Mouse (Mus musculus) G1E-ER4 (cell line): ENCODE measurements around the gene Slc2a1. TPM values are rescaled to one million over a fixed set of nuclear protein-coding genes. Genes with fewer than 3 reads are reported as not detected.

Experiments
- GATA1 ChIP-seq: IDR thresholded peaks from one replicate; pipeline ENCODE4 v1.8.0; 2012; ENCODE audit warnings: low read length, inconsistent platforms
- polyA plus RNA-seq: library from polyadenylated mRNA; stranded (reverse); fragments of >175 nt; gene quantifications from 2 replicates; pipeline ENCODE4 v1.2.3, GENCODE M21; 2012

Slc2a1 gene
- polyA plus RNA-seq, 1 experiment, result 62.4 TPM

- no peak for TF ChIP-seq GATA1
These were observed 3.9 kb downstream of the Slc2a1 start for GRCm38 (mm10) chr4:119112256-119112885.

GRCm38 (mm10) chr4:119115611-119116070, 7.1 kb downstream of the Slc2a1 start:
- no peak for TF ChIP-seq GATA1

- TF ChIP-seq GATA1, result no peak
These were observed 7.8 kb downstream of the Slc2a1 start for GRCm38 (mm10) chr4:119116336-119116735.

- TF ChIP-seq GATA1, result no peak
These were observed 9.1 kb downstream of the Slc2a1 start for GRCm38 (mm10) chr4:119117571-119117970.

DNA sequence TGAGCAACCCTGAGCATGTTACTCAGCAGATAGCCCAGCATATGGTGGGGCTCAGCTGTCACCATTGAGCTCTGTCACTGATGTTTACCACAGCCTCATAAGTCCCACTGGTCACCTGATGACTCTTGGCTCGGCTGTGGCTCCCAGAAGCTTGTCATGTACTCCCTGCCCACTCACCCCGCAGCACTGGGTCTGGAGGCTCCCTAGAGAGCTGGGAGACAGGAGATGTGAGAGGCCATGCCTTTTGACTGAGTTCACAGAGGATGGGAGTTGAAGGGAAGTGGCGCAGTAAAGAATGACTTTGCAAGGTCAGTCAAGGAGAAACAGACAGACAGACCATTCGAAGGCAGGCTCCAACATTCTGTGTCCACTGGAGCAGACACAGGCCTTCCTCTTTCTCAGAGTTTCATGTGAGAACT, 10.2 kb downstream of the Slc2a1 start:
- TF ChIP-seq GATA1, result no peak

GRCm38 (mm10) chr4:119119354-119119753, 10.8 kb downstream of the Slc2a1 start:
- TF ChIP-seq GATA1, result no peak

GRCm38 (mm10) chr4:119120095-119120494, 11.6 kb downstream of the Slc2a1 start:
- TF ChIP-seq GATA1, result no peak

- no peak for TF ChIP-seq GATA1
These were observed 12.7 kb downstream of the Slc2a1 start for GRCm38 (mm10) chr4:119121249-119121648.

DNA sequence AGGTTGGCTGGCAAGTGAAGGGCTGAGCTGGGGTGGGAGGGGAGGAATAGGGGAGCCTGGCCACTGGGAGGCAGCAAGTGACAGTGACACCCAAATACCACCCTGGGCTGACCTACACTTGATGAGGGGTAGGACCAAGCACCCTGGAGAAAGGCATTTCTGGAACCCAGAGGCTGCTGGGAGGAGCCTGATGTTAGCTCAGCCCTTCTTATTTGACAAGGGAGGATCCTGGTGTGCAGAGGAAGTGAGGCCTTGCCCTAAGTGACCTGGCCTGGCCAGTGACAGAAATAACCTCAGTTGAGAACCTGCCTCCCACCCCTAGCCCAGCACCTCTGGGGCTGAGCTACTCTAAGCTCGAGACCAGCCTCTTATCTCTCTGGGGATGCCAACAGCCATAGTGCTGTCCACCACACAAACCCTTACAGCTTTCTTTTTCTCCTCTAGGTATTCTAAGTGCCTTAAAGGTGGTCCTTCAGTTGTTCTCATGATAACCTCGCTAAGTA, 16.3 kb downstream of the Slc2a1 start:
- no peak for TF ChIP-seq GATA1

DNA sequence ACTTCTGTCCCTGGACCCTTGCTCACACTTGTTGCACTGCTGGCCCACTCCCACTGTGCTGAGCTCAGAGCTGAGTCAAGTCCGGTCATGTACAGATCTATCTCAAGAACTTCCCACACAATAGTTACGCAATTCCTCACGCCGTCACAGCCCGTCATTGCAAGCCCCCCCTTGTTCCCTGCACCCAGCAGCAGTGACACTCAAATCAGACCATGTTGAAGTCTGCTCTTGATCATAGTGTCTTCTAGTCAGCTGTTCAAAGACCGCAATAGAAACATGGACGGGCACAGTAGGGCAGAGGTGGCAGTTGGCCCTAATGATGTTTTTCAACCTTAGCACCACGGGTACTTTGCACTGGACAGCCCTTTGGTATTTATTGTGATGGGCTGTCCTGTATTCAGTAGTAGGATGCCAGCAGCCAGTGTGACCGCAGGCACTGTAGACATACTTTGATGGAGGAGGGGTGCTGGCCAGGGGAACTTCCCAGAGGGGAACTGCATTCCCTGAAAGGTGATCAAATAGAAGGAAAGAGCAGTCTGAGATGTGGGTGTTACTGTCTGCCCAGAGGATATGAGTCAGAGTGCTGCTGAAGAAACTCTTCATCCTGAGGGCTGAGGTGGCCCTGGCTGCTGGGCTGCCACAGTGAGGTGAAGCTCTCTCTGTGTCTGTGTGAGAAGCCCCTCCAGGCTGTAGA, 17.2 kb downstream of the Slc2a1 start:
- no peak for TF ChIP-seq GATA1

DNA sequence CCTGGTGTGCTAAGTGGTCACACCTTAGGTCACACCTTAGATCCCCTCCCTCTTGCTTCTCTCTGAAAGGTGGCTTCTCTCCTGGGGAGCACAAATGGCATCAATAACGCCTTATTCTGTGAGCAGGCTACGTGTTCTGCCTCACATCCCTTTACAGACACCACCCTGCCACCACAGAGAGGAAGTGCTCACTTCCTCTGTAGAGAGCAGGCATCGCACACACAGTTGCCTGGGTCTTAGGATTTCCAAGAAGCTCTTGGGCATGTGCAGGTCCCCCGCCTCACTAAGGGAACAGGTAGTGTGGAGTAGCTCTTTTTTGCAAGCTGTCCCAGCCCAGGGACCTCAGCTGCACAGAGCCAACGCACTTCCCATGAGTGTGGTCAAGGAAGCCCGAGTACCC, 18.7 kb downstream of the Slc2a1 start:
- no peak for TF ChIP-seq GATA1

DNA sequence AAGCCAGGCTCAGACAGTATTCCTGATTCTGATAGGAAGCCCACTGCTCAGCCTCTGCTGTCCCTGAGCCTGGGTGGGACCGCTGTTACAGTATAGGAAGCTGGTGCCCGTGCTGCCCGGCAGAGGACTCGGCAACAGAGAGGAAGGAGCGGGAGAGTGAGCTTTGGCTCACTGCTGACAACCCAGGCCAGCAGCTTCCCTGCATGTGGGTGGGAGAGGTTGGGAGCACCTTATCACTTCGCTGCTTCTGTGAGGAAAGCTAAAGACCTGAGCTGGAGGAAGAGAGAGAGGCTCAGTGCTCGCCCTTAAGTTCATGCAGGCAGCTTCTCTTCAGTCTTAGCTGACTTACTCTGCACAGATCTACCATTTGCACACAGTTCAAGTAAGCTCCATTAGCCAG, 20.0 kb downstream of the Slc2a1 start:
- TF ChIP-seq GATA1, result no peak

DNA sequence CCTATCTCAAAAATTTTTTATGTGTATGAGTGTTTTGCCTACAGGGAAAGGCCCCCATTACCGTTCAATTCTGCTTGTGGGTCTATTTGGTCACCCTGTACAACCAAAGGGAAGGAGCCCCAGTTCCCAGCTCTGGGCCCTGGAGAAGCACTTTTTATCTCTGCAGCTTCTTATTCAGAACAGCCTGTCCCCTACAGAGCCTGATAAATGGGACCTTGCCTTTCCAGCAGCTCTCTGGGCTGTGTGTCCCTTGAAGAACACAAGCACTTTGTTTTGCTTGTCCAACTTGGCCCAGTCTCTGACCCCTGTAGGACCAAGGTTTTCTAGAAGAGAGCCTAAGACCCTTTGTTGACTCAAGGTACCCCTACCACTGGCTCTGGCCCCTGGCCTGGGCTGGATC, 20.6 kb downstream of the Slc2a1 start:
- TF ChIP-seq GATA1, result no peak

DNA sequence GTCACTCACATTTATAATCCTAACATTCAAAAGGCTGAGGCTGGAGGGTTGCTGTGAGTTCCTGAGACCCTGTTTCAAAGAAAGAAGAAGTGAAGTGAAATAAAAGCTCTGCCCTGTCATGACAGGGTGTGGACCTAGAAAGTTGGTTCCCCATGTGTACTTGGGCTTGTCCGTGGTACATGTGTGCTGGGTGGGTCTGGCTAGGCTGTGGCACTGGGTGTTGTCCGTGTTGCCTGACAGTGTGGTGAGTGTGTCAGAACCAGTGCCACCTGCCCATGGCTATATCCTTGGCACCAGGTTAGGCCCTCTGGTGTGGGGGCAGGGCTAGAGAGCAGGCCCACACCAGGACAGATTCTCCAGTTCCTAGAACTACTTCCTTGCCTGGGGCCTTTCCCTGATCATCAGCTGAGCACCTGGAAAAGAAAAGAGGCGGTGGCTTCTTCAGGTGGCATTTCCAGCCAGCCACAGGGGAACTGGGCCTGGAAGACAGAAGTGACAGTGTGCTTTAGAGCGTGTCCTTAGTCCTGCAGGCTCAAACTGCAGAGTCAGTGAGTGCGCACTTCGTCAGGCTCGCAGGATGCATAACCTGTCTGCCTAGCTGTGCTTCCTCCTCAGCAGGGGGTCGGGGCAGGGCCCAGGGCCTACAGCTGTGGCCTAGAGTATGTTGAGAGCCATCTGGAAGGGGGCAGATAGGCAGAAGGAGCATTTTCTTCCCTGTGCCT, 22.8 kb downstream of the Slc2a1 start:
- no peak for TF ChIP-seq GATA1

- TF ChIP-seq GATA1, result no peak
These were observed 24.8 kb downstream of the Slc2a1 start for GRCm38 (mm10) chr4:119133306-119133705.

DNA sequence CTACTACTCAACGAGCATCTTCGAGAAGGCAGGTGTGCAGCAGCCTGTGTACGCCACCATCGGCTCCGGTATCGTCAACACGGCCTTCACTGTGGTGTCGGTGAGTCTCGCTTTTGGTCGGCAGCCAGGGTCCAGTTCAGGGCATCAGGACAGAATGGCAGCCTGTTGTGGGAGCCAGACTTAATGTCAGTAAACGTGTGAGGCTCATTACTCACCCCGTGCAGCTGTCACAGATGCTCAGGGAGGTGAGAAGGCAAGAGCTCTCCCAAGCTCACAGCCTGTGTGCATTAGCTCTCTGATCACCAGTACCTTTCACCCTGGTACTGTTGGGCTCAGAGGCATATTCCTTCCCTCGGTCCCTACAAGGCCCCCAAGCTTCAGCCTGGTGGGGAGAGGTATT, 25.3 kb downstream of the Slc2a1 start:
- no peak for TF ChIP-seq GATA1
